Mouse (Mus musculus) adrenal gland, postnatal 4 days (tissue): ENCODE results near the gene Kctd18. TPM values are rescaled to one million over a fixed set of nuclear protein-coding genes. Genes with fewer than 3 reads are reported as not detected.
A peak's percentile ranks its signal among the peaks of the same experiment; 100 is the strongest.
"Not testable (repeated sequence)": the region's sequence is repeated elsewhere in the genome, so short reads cannot be mapped to it uniquely, and the experiment has no call there.

Experiments used
- DNase-seq, 2 experiments: peaks; one replicate each; pipeline ENCODE4 v3.0.0; 2021 to 2022; ENCODE audit warnings: low spot score in 2 of 2, mixed read lengths in 2 of 2
- long read RNA-seq, 2 experiments: library from polyadenylated mRNA; stranded (forward); transcript quantifications; one replicate each; pipeline ENCODE4 v2.0.0; 2021
- total RNA-seq, 2 experiments: library from RNA; stranded (reverse); gene quantifications; 2 replicates each; pipeline ENCODE4 v1.2.3; 2021

The Kctd18 gene
- 10 to 100 TPM; 29.4 to 29.8 TPM for total RNA-seq
- long read RNA-seq, experiment 1, transcript Kctd18-202 (7 exons, 2,512 nt), result major isoform, 5 of 13 reads
- long read RNA-seq, experiment 1, partial matches to known transcripts, result 2 of 13 reads
- long read RNA-seq, experiment 1, other reads (novel, unspliced or antisense), result 6 of 13 reads
- long read RNA-seq, experiment 2, transcript Kctd18-202 (7 exons, 2,512 nt), result major isoform, 6 of 41 reads
- long read RNA-seq, experiment 2, partial matches to known transcripts, result 6 of 41 reads
- long read RNA-seq, experiment 2, other reads (novel, unspliced or antisense), result 23 of 41 reads

- no peak for DNase-seq
Measured at GRCm38 (mm10) chr1:58018856-58019255, at the start of gene Kctd18. Gene Kctd18, minus strand, starts transcription at chr1:58018956.

- no peak for DNase-seq
Measured at GRCm38 (mm10) chr1:58065606-58066005, 46.9 kb upstream of the Kctd18 start.

GRCm38 (mm10) chr1:58065151-58065550 lies 46.4 kb upstream of the Kctd18 start:
- no peak for DNase-seq

- DNase-seq, result no peak
Measured at GRCm38 (mm10) chr1:58062131-58062530, 43.4 kb upstream of the Kctd18 start.

GRCm38 (mm10) chr1:58058846-58059245 lies 40.1 kb upstream of the Kctd18 start:
- DNase-seq, result no peak

- DNase-seq, result no peak
Measured at GRCm38 (mm10) chr1:58056939-58057338, 38.2 kb upstream of the Kctd18 start.

- no peak for DNase-seq
Measured at GRCm38 (mm10) chr1:58056074-58056807, 37.5 kb upstream of the Kctd18 start.

GRCm38 (mm10) chr1:58055598-58055997 lies 36.8 kb upstream of the Kctd18 start:
- DNase-seq, result no peak

- DNase-seq, result no peak
Measured at GRCm38 (mm10) chr1:58049126-58049525, 30.4 kb upstream of the Kctd18 start.

GRCm38 (mm10) chr1:58046721-58047290 lies 28.1 kb upstream of the Kctd18 start:
- no peak for DNase-seq

- DNase-seq, result no peak
Measured at GRCm38 (mm10) chr1:58045546-58045945, 26.8 kb upstream of the Kctd18 start.

GRCm38 (mm10) chr1:58045076-58045475 lies 26.3 kb upstream of the Kctd18 start:
- no peak for DNase-seq

- DNase-seq, result not testable (repeated sequence)
Measured at GRCm38 (mm10) chr1:58037306-58037705, 18.6 kb upstream of the Kctd18 start.

- DNase-seq, result peak; percentile 17 to 18
Measured at GRCm38 (mm10) chr1:58031160-58031769, 12.5 kb upstream of the Kctd18 start.

- peak in 1 of 2 experiments; percentile 14 for DNase-seq
Measured at GRCm38 (mm10) chr1:58030156-58030871, 11.6 kb upstream of the Kctd18 start.

- DNase-seq, result peak in 1 of 2 experiments; percentile 30
Measured at GRCm38 (mm10) chr1:58029636-58030117, 10.9 kb upstream of the Kctd18 start, which contains the start of gene Aox1. Gene Aox1, plus strand, starts transcription at chr1:58029931.

GRCm38 (mm10) chr1:58027707-58028106 lies 9.0 kb upstream of the Kctd18 start:
- DNase-seq, result no peak

- not testable (repeated sequence) for DNase-seq
Measured at GRCm38 (mm10) chr1:58006388-58006787, 12.4 kb downstream of the Kctd18 start.

- no peak for DNase-seq
Measured at GRCm38 (mm10) chr1:57998146-57998545, 20.6 kb downstream of the Kctd18 start.

GRCm38 (mm10) chr1:57996133-57996615 lies 22.6 kb downstream of the Kctd18 start:
- no peak for DNase-seq
